Mouse (Mus musculus): ENCODE results near the gene Gsx2. TPM values are rescaled to one million over a fixed set of nuclear protein-coding genes. Genes with fewer than 3 reads are reported as not detected.

Gene Gsx2
- polyA plus RNA-seq, 1 experiment: not detected

DNA sequence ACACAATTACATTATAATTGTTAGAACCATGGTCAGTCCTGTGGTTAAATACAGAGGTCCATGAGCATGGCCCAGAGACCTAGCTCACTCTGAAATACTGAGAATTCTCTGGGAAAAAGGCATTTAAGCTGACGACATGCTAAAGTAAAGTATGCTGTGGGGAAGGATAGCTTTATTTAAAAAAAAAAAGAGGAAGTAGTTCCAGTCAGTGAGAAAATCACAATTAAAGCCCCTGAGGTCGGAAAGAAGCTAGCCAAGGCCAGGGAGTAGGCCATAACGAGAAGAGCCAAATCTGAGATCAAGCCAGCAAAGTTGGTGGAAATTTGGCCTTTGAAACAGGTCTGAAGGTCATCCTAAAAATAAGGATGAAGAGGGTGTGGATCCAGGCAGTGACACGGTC is 24.3 kb upstream of the Gsx2 start:
- no peak overlapping the region for H3K4me3 ChIP-seq (replicated peaks; ENCODE audit: control insufficient read depth, low read depth, low read length)
- TF ChIP-seq POLR2A (IDR thresholded peaks at IDR 0.05; ENCODE audit: borderline replicate concordance, control insufficient read depth, low read depth, low read length) (no peak), CTCF (IDR thresholded peaks at IDR 0.05; ENCODE audit: control insufficient read depth, insufficient read depth, low read length) (no peak)
- WGBS: 23% methylated on average over 4 of the region's 4 CpGs
- H3K4me1 ChIP-seq (ENCODE audit: control insufficient read depth, insufficient read depth, low read length): no peaks in the 10 kb centered on the region
- H3K27ac ChIP-seq (ENCODE audit: control insufficient read depth, insufficient read depth, low read depth, low read length, poor library complexity): no peak overlapping the region

DNA sequence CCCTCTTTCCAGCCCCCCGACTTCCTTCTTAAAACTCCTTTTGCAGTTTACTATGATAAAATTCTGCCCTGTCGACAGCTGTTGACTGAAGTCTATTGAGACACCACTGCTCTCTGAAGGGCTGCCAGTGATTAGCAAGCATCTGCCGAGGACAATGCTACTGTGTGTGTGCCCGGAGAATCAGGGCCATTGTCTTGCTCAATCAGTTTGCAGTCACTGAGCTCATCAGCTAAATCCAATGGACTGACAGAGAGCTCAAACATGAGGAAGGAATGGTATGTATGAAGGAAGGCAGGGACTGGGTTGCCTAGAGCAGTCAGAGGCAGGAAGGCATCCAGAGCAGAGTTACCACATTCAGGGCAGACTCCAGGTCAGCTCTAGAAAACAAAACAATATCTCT is 12.2 kb upstream of the Gsx2 start:
- H3K4me1 ChIP-seq (ENCODE audit: control insufficient read depth, insufficient read depth, low read length): peaks cover 1% of the 10 kb centered on the region; the same call in 1 of the 2 replicates

GRCm38 (mm10) chr5:75066715-75067114 is 8.7 kb upstream of the Gsx2 start:
- no peak overlapping the region for H3K27ac ChIP-seq (ENCODE audit: control insufficient read depth, insufficient read depth, low read depth, low read length, poor library complexity)
- peak overlapping the region; percentile 71 for H3K4me3 ChIP-seq (replicated peaks; ENCODE audit: control insufficient read depth, low read depth, low read length)
- WGBS: 1% methylated on average over 10 of the region's 10 CpGs
- TF ChIP-seq POLR2A (IDR thresholded peaks at IDR 0.05; ENCODE audit: borderline replicate concordance, control insufficient read depth, low read depth, low read length) (no peak), CTCF (IDR thresholded peaks at IDR 0.05; ENCODE audit: control insufficient read depth, insufficient read depth, low read length) (no peak)
- peaks cover 1% of the 10 kb centered on the region; the same call in 1 of the 2 replicates for H3K4me1 ChIP-seq (ENCODE audit: control insufficient read depth, insufficient read depth, low read length)

More for the DNA sequence above, 12.2 kb upstream of the Gsx2 start:
- Histone ChIP-seq H3K27ac (ENCODE audit: control insufficient read depth, insufficient read depth, low read depth, low read length, poor library complexity) (no peak overlapping the region), H3K4me3 (replicated peaks; ENCODE audit: control insufficient read depth, low read depth, low read length) (no peak overlapping the region)
- no peak for TF ChIP-seq CTCF (IDR thresholded peaks at IDR 0.05; ENCODE audit: control insufficient read depth, insufficient read depth, low read length)
- 68% methylated on average over 4 of the region's 4 CpGs for WGBS

- 1% methylated on average over 30 of the region's 30 CpGs for WGBS
- H3K27ac ChIP-seq (ENCODE audit: control insufficient read depth, insufficient read depth, low read depth, low read length, poor library complexity): no peak overlapping the region
- TF ChIP-seq POLR2A (IDR thresholded peaks at IDR 0.05; ENCODE audit: borderline replicate concordance, control insufficient read depth, low read depth, low read length): no peak
- no peak for TF ChIP-seq CTCF (IDR thresholded peaks at IDR 0.05; ENCODE audit: control insufficient read depth, insufficient read depth, low read length)
- H3K4me1 ChIP-seq (ENCODE audit: control insufficient read depth, insufficient read depth, low read length): peaks cover 1% of the 10 kb centered on the region; the same call in 1 of the 2 replicates
- H3K4me3 ChIP-seq (replicated peaks; ENCODE audit: control insufficient read depth, low read depth, low read length): peak overlapping the region; percentile 71
Measured at GRCm38 (mm10) chr5:75067125-75067756, 8.2 kb upstream of the Gsx2 start.

DNA sequence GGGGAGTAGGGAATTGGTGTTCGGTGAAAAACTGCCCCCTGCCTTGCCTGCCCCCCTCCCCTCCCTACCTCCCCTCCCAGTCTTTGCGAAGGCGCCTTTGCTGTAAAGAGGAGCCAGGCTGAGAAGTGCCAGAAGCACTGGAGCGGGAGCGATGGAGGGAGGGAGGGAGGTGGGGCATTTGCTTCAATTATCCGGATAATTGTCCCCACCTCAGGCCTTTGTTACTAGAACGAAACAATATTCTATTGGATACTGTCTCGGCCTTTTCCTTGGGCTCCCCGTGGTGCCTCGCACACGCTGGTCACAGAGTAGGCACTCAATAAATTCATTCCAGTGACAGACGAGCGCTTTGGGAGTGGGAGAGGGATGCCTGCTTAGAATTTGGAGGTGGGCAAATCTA is 5.3 kb upstream of the Gsx2 start:
- TF ChIP-seq POLR2A (IDR thresholded peaks at IDR 0.05; ENCODE audit: borderline replicate concordance, control insufficient read depth, low read depth, low read length) (no peak), CTCF (IDR thresholded peaks at IDR 0.05; ENCODE audit: control insufficient read depth, insufficient read depth, low read length) (no peak)
- H3K4me1 ChIP-seq (ENCODE audit: control insufficient read depth, insufficient read depth, low read length): peaks cover 1% of the 10 kb centered on the region; the same call in 1 of the 2 replicates
- 13% methylated on average over 13 of the region's 13 CpGs for WGBS
- H3K27ac ChIP-seq (ENCODE audit: control insufficient read depth, insufficient read depth, low read depth, low read length, poor library complexity): no peak overlapping the region
- H3K4me3 ChIP-seq (replicated peaks; ENCODE audit: control insufficient read depth, low read depth, low read length): no peak overlapping the region

- TF ChIP-seq POLR2A (IDR thresholded peaks at IDR 0.05; ENCODE audit: borderline replicate concordance, control insufficient read depth, low read depth, low read length): no peak
- Histone ChIP-seq H3K4me1 (ENCODE audit: control insufficient read depth, insufficient read depth, low read length) (peaks cover 1% of the 10 kb centered on the region; the same call in 1 of the 2 replicates), H3K27ac (ENCODE audit: control insufficient read depth, insufficient read depth, low read depth, low read length, poor library complexity) (no peak overlapping the region), H3K4me3 (replicated peaks; ENCODE audit: control insufficient read depth, low read depth, low read length) (no peak overlapping the region)
- WGBS: 7% methylated on average over 23 of the region's 23 CpGs
Measured at GRCm38 (mm10) chr5:75070656-75071375, 4.6 kb upstream of the Gsx2 start.

DNA sequence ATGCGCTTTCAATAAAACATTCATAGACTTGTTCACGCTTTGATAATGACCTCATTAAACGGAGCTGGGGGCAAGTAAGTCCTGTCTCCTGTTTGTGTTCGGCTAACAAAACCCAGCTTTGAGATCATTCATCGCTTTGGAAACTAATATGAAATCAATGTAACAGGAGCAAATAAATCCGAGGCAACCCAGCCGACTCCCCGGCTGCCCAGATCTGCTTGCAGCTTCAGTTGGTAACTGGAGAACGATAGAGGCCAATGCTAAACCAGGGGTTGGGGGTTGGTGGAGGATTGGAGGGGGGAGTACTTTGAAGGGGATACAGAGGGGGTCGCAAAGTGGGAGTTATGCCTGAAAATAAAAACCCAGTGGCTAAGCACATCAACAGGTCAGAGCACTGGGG is 3.5 kb upstream of the Gsx2 start:
- Histone ChIP-seq H3K27ac (ENCODE audit: control insufficient read depth, insufficient read depth, low read depth, low read length, poor library complexity) (no peak overlapping the region), H3K4me1 (ENCODE audit: control insufficient read depth, insufficient read depth, low read length) (peaks cover 1% of the 10 kb centered on the region; the same call in 1 of the 2 replicates), H3K4me3 (replicated peaks; ENCODE audit: control insufficient read depth, low read depth, low read length) (no peak overlapping the region)
- TF ChIP-seq POLR2A (IDR thresholded peaks at IDR 0.05; ENCODE audit: borderline replicate concordance, control insufficient read depth, low read depth, low read length) (no peak), CTCF (IDR thresholded peaks at IDR 0.05; ENCODE audit: control insufficient read depth, insufficient read depth, low read length) (no peak)
- 6% methylated on average over 10 of the region's 10 CpGs for WGBS

- no peak overlapping the region for H3K27ac ChIP-seq (ENCODE audit: control insufficient read depth, insufficient read depth, low read depth, low read length, poor library complexity)
- WGBS: 6% methylated on average over 4 of the region's 4 CpGs
- H3K4me3 ChIP-seq (replicated peaks; ENCODE audit: control insufficient read depth, low read depth, low read length): no peak overlapping the region
- no peaks in the 10 kb centered on the region for H3K4me1 ChIP-seq (ENCODE audit: control insufficient read depth, insufficient read depth, low read length)
- no peak for TF ChIP-seq POLR2A (IDR thresholded peaks at IDR 0.05; ENCODE audit: borderline replicate concordance, control insufficient read depth, low read depth, low read length)
Measured at GRCm38 (mm10) chr5:75072532-75072931, 2.9 kb upstream of the Gsx2 start.
